Mouse (Mus musculus): ENCODE results near the gene Lama4. TPM values are rescaled to one million over a fixed set of nuclear protein-coding genes. Genes with fewer than 3 reads are reported as not detected.
A peak's percentile ranks its signal among the peaks of the same experiment; 100 is the strongest.

The Lama4 gene
- total and polyA plus RNA-seq, 2 experiments from 2014 or later, result 10.4 to 22.6 TPM

DNA sequence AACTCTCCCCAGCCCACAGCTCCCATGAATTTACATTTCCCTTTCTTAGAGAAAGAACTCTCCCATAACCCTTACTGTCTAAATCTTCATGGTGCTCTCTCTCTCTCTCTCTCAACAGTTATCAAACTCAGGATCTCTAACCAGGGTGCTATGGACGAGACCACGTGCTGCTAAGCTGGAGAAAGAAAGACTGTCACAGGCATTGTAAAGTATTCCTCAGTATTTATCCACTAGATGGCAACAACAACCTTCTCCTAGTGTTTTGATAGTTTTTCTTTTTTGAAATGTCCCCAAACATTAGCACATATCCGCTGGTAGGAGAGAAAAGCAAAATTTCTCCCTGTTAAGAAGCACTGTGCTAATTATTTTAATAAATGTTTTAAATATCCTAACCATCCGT lies 156.1 kb downstream of the Lama4 start:
- H3K4me3 ChIP-seq (ENCODE audit: low read depth, low read length), result no peak overlapping the region
- H3K4me2 ChIP-seq (ENCODE audit: low read depth), result no peak overlapping the region
- DNase-seq (peak; percentile 51), ATAC-seq (peak; percentile 88)
- peak; percentile 65 for TF ChIP-seq CTCF (IDR thresholded peaks at IDR 0.05; ENCODE audit: low read depth)
- H3K27ac ChIP-seq (ENCODE audit: low read depth, low read length), result no peak overlapping the region
- peaks cover 3% of the 10 kb centered on the region; the same call in 1 of the 2 replicates for H3K36me3 ChIP-seq (ENCODE audit: insufficient read depth)
- H3K27me3 ChIP-seq (ENCODE audit: insufficient read depth, low read length), result no peaks in the 10 kb centered on the region
- no peaks in the 10 kb centered on the region for H3K4me1 ChIP-seq (ENCODE audit: insufficient read depth)
- H3K9ac ChIP-seq, result no peak overlapping the region
- whole genome bisulfite sequencing, result 33% methylated on average over 4 of the region's 4 CpGs
- H3K9me3 ChIP-seq (ENCODE audit: low read length), result no peaks in the 10 kb centered on the region

DNA sequence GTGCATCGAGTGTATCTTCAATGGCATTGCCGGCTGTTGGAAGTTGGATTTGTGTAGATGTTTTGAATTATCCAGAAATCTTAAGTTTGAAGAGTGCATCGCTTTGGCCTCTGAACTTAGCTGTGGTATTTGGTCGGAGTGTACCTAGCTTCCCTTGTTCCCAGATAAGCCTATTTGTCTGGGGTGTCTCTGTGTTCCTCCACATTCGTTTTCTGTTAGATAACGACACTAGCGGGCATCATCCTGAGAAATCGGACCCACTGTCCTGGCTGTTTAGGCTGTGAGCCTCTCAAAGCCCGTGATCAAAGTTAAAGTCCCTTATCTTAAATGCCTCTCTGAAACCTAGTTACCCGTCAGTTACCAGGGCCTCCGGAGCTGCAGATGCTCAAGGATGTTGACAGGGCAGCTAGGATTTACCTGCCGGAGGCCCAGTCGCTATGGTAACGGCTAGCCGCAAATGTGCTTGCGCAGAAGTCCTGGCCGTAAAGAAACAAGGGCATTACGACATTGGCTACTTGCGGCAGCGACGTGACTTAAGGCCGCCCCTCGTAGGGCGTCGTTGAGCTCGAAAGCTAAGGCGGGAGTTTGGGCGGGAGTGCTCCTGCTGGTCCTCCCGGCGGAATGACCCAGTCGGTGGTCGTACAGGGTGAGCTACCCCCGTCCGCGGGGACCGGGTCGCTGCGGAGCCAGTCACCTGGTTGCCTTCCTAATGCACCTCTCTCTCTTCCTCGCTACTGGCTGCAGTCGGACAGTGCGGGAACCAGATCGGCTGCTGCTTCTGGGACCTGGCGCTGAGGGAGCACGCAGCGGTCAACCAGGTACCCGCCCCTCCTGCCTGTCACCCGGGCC lies 168.4 kb downstream of the Lama4 start, which contains the start of the genes Fam229b and Tube1:
Gene Fam229b, minus strand, starts transcription at position 453 of the 849 bp plus-strand sequence.
Gene Tube1, plus strand, starts transcription at position 515 of the 849 bp plus-strand sequence.
- Histone ChIP-seq H3K27ac (ENCODE audit: low read depth, low read length) (peak within 1 kb of the TSS; percentile 86), H3K36me3 (ENCODE audit: insufficient read depth) (peaks cover 10% of the 10 kb centered on the region; the same call in 1 of the 2 replicates), H3K27me3 (ENCODE audit: insufficient read depth, low read length) (no peaks in the 10 kb centered on the region), H3K4me3 (ENCODE audit: low read depth, low read length) (peak within 1 kb of the TSS; percentile 71), H3K9ac (peak within 1 kb of the TSS; percentile 71), H3K4me1 (ENCODE audit: insufficient read depth) (0 out of 2 replicates have a peak, but pooled peaks cover 5% of the 10 kb centered on the region), H3K9me3 (ENCODE audit: low read length) (no peaks in the 10 kb centered on the region), H3K4me2 (ENCODE audit: low read depth) (peak within 1 kb of the TSS; percentile 92)
- TF ChIP-seq CTCF (IDR thresholded peaks at IDR 0.05; ENCODE audit: low read depth), result peak; percentile 21; the same call in 1 of the 2 replicates
- DNase-seq, result peak; percentile 96
- ATAC-seq, result peak; percentile 95
- WGBS, result 4% methylated on average over 47 of the region's 47 CpGs

DNA sequence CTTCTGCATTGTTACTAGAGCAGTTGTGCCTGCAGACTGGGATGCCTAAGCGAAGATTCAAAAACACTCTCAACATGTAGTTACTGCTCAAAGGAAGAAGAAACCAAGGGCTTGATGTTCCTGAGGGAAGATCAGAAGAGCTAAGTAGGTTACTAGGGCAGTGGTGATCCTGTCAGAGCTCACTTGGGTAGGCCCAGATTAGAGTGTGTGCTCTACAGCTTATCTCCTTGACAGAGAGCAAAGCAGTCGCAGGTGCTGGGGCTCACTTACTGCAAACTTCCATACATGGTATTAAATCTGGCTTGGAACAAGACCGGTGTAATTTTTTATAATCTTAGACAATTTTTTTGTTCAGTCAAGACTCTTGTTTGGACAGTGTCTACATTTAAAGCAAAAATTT lies 172.5 kb downstream of the Lama4 start:
- DNase-seq (no peak), ATAC-seq (no peak)
- no peaks in the 10 kb centered on the region for H3K9me3 ChIP-seq (ENCODE audit: low read length)
- H3K27ac ChIP-seq (ENCODE audit: low read depth, low read length), result no peak overlapping the region
- WGBS, result 93% methylated on average over 3 of the region's 3 CpGs
- 0 out of 2 replicates have a peak, but pooled peaks cover 5% of the 10 kb centered on the region for H3K4me1 ChIP-seq (ENCODE audit: insufficient read depth)
- H3K4me3 ChIP-seq (ENCODE audit: low read depth, low read length), result no peak overlapping the region
- H3K9ac ChIP-seq, result no peak overlapping the region
- TF ChIP-seq CTCF (IDR thresholded peaks at IDR 0.05; ENCODE audit: low read depth), result no peak
- H3K4me2 ChIP-seq (ENCODE audit: low read depth), result no peak overlapping the region
- H3K27me3 ChIP-seq (ENCODE audit: insufficient read depth, low read length), result no peaks in the 10 kb centered on the region
- H3K36me3 ChIP-seq (ENCODE audit: insufficient read depth), result peaks cover 20% of the 10 kb centered on the region

DNA sequence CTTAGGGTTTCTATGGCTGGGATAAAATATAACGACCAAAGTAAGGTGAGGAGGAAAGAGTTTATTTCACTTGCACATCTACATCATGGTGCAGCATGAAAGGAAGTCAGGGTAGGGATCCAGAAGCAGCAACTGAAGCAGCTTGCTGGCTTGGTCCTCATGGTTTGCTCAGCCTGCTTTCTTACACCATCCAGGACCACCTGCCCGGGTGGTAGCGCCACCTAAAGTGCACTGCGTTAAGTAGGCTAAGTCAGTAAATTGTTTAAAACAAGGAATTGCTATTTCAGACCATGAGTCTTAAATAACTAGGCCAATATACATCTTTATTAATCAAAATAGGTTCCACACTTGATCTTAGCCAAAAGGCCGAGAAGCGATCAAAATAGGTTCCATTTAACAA lies 173.4 kb downstream of the Lama4 start:
- Histone ChIP-seq H3K27ac (ENCODE audit: low read depth, low read length) (no peak overlapping the region), H3K9me3 (ENCODE audit: low read length) (no peaks in the 10 kb centered on the region), H3K9ac (no peak overlapping the region), H3K27me3 (ENCODE audit: insufficient read depth, low read length) (no peaks in the 10 kb centered on the region), H3K36me3 (ENCODE audit: insufficient read depth) (peaks cover 22% of the 10 kb centered on the region), H3K4me1 (ENCODE audit: insufficient read depth) (no peaks in the 10 kb centered on the region), H3K4me3 (ENCODE audit: low read depth, low read length) (no peak overlapping the region), H3K4me2 (ENCODE audit: low read depth) (no peak overlapping the region)
- ATAC-seq, result no peak
- no peak for DNase-seq
- WGBS, result 86% methylated on average over 6 of the region's 6 CpGs
- TF ChIP-seq CTCF (IDR thresholded peaks at IDR 0.05; ENCODE audit: low read depth), result no peak

GRCm38 (mm10) chr10:39140843-39141242 lies 175.5 kb downstream of the Lama4 start:
- H3K36me3 ChIP-seq (ENCODE audit: insufficient read depth), result peaks cover 31% of the 10 kb centered on the region
- DNase-seq (no peak), ATAC-seq (no peak)
- H3K4me2 ChIP-seq (ENCODE audit: low read depth), result no peak overlapping the region
- H3K27me3 ChIP-seq (ENCODE audit: insufficient read depth, low read length), result no peaks in the 10 kb centered on the region
- no peaks in the 10 kb centered on the region for H3K4me1 ChIP-seq (ENCODE audit: insufficient read depth)
- TF ChIP-seq CTCF (IDR thresholded peaks at IDR 0.05; ENCODE audit: low read depth), result no peak
- H3K9me3 ChIP-seq (ENCODE audit: low read length), result no peaks in the 10 kb centered on the region
- H3K27ac ChIP-seq (ENCODE audit: low read depth, low read length), result no peak overlapping the region
- no peak overlapping the region for H3K9ac ChIP-seq
- H3K4me3 ChIP-seq (ENCODE audit: low read depth, low read length), result no peak overlapping the region
- 89% methylated on average over 14 of the region's 14 CpGs for WGBS

GRCm38 (mm10) chr10:39141401-39141800 lies 176.1 kb downstream of the Lama4 start:
- ATAC-seq (no peak), DNase-seq (no peak)
- Histone ChIP-seq H3K36me3 (ENCODE audit: insufficient read depth) (peaks cover 31% of the 10 kb centered on the region), H3K4me2 (ENCODE audit: low read depth) (no peak overlapping the region), H3K27me3 (ENCODE audit: insufficient read depth, low read length) (no peaks in the 10 kb centered on the region), H3K9ac (no peak overlapping the region), H3K9me3 (ENCODE audit: low read length) (no peaks in the 10 kb centered on the region), H3K4me3 (ENCODE audit: low read depth, low read length) (no peak overlapping the region), H3K4me1 (ENCODE audit: insufficient read depth) (no peaks in the 10 kb centered on the region), H3K27ac (ENCODE audit: low read depth, low read length) (no peak overlapping the region)
- TF ChIP-seq CTCF (IDR thresholded peaks at IDR 0.05; ENCODE audit: low read depth), result no peak
- 95% methylated on average over 2 of the region's 2 CpGs for WGBS

- ATAC-seq (no peak), DNase-seq (no peak)
- no peak overlapping the region for H3K27ac ChIP-seq (ENCODE audit: low read depth, low read length)
- no peaks in the 10 kb centered on the region for H3K4me1 ChIP-seq (ENCODE audit: insufficient read depth)
- no peak overlapping the region for H3K4me2 ChIP-seq (ENCODE audit: low read depth)
- peaks cover 34% of the 10 kb centered on the region for H3K36me3 ChIP-seq (ENCODE audit: insufficient read depth)
- no peak for TF ChIP-seq CTCF (IDR thresholded peaks at IDR 0.05; ENCODE audit: low read depth)
- WGBS, result 86% methylated on average over 12 of the region's 12 CpGs
- H3K9me3 ChIP-seq (ENCODE audit: low read length), result no peaks in the 10 kb centered on the region
- H3K4me3 ChIP-seq (ENCODE audit: low read depth, low read length), result no peak overlapping the region
- H3K27me3 ChIP-seq (ENCODE audit: insufficient read depth, low read length), result no peaks in the 10 kb centered on the region
- no peak overlapping the region for H3K9ac ChIP-seq
These were observed 176.9 kb downstream of the Lama4 start for GRCm38 (mm10) chr10:39142216-39142615.

Data from forebrain, postnatal 0 days (tissue).